Mouse (Mus musculus): ENCODE data around the gene Arhgap10.

GRCm38 (mm10) chr8:77380844-77381243 is 136.9 kb downstream of the Arhgap10 start:
- TF ChIP-seq POLR2A (IDR thresholded peaks at IDR 0.05; ENCODE audit: control insufficient read depth in 1 of 2, insufficient read depth in 1 of 2, low read depth in 1 of 2, low read length in 2 of 2, poor library complexity in 1 of 2) (no peak), CTCF (IDR thresholded peaks at IDR 0.05 in 2 of 3, conservative IDR thresholded peaks at IDR 0.05 in 1 of 3; ENCODE audit: control insufficient read depth in 1 of 3, insufficient read depth in 1 of 3, low read depth in 2 of 3, low read length in 3 of 3, poor library complexity in 1 of 3, severe bottlenecking in 1 of 3) (no peak), GABPA (IDR thresholded peaks at IDR 0.05; ENCODE audit: low read depth, low read length) (no peak), MAX (IDR thresholded peaks at IDR 0.05; ENCODE audit: low read length) (no peak), ZMIZ1 (IDR thresholded peaks at IDR 0.05; ENCODE audit: low read depth, low read length) (no peak), ZNF384 (IDR thresholded peaks at IDR 0.05; ENCODE audit: low read depth, low read length) (no peak), KAT2A (conservative IDR thresholded peaks at IDR 0.05; ENCODE audit: low read depth, low read length) (no peak), GATA1 (IDR thresholded peaks at IDR 0.05; ENCODE audit: low read depth, low read length) (no peak), EP300 (IDR thresholded peaks at IDR 0.05; ENCODE audit: low read depth in 1 of 2, low read length in 2 of 2) (no peak)
